Mouse (Mus musculus) layer of hippocampus, postnatal 36 days (tissue): ENCODE measurements at regions not wholly inside any gene's neighbourhood (a gene's known extent, or its start where the extent isn't known, plus 50 kb on each side); places are given as distances from the start of the nearest gene placed in this dataset.

Experiments used
- DNase-seq, 2 experiments: peaks; one replicate each; pipeline ENCODE4 v3.0.0; 2022

- DNase-seq, result no peak
Observed at GRCm38 (mm10) chr14:61665815-61666214, 58.6 kb downstream of the Kcnrg start.

DNA sequence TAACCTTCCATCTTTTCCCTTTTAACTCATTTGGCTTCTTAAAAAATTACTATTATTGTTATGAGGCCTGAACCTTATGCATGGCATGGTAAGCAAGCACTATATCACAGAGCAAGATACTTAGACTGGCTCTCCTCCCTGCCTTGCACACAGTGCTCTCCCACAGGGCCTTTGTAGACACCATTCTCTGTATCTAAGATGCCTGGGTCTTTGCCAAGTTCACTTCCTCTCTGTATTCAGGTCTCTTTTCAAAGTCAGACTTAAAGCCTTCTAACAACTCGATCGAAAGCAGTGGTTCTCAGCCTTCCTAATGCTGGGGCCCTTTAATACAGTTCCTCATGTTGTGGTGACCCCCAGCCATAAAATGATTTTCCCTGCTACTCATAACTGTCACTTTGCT lies 65.9 kb downstream of the Kcnrg start:
- no peak for DNase-seq

DNA sequence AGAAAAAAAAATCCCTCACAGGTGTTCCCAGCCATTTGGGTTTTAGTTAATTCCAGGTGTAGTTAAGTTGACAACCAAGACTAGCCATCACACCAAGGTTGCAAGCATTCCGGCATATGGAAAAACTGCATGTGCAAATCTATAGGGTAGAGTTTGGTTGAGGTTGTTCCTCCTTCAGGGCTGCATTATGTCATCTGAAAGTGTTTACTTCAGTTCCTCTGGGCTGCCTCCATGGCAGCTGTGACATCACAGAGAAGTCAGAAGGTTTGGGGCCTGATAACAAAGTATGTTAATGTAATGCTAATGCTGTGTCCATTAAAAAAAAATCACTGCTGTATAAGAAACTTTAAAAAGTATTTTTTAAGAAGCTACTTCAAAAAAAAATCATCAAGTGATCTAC lies 70.8 kb downstream of the Kcnrg start:
- DNase-seq, result no peak

DNA sequence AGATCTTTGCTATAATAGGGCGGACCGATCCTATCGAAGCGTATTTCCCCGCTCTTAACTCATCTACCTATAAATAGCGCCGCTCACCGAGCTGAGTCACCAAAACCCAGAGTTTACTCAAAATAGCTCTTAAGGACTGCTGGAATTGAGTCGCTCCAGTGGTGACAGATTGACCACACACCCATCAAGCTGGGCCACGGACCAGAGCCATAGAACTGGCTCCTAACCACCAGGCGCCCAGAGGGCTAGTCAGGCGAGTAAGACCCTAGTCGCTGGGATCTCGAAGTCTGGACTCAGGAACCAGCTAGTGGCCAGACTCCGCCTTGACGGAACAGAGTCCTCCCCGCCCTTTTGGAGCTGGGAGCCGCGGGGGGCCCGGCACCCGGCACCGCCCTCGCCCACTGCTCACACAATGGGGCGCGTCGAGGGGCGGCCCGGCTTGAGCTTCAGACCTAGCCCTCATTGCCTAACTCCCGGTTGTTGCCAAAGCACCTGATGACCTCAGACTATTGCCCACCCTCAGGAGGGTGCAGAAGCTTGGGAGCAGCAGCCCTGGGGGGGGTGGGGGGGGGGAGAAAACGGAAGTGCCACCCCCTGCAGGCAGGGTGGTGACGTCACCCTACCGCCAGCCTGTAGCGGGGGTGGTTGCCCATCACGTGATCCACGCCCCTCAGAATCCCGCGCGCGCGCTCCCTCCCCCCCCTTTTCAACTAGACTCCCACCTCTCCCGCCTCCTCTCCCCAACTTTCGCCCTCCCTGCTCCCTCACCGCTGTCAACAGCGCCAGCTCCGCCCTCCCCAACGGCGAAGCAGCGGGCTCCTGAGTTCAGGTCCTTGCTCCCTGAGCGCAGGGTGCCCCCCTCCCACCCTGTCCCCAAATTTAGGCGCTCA lies 73.8 kb downstream of the Kcnrg start:
- DNase-seq, result peak; percentile 80 to 85

DNA sequence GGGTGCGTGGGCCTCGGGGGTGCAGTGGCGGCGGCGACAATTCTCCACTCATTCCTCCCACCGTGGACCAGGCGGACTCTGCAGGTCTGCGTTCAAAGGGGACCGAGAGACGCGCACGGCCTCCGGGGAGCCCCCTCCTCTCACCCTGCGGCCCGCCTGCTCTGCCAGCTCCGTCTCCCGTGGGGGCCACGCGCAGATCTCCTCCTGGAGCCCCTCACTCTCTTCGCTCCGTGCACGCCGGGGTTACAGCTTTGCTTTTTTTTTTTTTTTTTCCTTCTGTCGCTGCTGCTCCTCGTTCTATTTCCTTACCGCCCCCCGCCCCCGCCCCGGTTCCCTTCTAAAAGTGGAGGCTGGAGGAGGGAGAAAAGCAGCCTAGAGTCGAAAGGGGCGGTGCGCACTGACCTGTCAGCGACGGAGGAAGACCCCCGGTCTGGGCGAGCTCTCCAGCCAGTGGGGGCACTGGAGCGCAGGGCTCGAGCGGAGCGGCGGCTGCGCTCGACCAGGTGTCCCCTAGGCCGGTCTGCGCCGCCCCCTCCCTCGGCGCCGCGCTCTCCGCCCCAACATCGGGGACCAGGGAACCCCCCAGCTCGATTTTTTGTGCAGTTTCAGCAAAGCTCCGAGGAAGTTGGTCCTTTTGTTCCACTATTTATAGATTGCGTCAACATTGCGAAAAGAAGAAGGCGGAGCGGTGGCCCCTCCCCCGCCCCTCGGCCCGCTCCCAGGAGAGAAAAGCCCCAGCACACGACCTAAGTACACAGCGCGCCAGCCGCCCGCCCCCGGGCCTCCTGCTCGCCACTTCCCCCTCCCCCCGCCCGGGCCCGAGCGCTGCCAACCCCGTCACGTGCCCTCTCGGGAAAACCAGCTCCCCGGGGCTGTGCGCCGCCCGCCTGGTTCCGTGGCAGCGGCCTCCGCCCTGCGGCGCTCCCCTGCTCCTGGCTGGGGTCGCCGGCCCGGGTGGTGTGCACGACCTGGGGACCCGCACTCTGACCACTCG lies 74.7 kb downstream of the Kcnrg start:
- peak; percentile 82 to 83 for DNase-seq

- DNase-seq, result peak; percentile 55 to 62
Observed at GRCm38 (mm10) chr14:61682721-61683355, 75.6 kb downstream of the Kcnrg start.

DNA sequence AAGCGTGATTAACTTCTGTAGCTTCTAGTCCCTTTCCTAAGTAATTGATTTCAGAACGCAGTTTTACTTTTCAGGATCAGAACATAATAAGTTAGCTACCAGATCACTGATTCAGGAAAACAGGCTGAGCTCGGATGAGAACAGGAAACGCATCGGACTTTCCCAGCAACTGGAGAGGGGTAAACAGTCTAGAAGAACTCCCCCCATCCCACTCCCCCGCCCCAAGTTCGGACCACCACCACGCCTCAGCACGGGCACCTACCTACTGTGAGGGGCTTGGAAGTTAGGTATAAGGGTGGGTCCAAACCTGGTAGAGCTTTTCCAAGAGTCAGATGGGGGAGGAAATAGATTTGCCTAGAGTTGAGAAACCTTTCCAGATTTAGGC lies 76.1 kb downstream of the Kcnrg start:
- no peak for DNase-seq

DNA sequence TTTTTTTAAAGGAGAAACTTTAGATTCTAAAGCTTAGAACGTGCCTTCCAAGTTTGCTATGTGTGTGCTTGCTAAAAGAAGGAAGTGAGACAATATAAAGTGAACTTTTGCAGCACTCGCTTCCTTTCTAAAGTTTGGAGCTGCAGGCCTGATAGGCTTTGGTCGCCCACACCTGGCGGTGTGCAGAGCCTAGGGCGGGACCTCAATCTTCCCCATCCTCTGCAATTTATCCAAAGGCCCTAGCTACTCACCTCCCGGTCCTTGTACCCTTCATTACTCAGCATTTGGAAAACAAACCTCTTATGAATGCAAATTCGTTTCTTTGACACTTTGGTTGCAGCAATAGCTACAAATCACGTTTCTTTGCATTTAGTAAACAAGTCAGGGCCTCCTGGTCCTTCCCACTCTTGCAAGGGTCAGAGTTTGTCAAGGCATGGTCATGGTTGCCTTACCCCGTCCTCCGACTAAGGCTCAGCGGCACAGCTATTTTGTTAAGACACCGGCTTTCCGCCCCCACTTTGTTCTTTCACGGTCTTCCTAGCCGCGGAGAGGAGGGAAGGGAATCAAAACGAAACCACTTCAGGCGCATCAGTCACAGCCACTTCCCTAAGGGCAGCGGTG lies 76.6 kb downstream of the Kcnrg start:
- no peak for DNase-seq

GRCm38 (mm10) chr14:61684473-61685230 lies 77.4 kb downstream of the Kcnrg start:
- no peak for DNase-seq

DNA sequence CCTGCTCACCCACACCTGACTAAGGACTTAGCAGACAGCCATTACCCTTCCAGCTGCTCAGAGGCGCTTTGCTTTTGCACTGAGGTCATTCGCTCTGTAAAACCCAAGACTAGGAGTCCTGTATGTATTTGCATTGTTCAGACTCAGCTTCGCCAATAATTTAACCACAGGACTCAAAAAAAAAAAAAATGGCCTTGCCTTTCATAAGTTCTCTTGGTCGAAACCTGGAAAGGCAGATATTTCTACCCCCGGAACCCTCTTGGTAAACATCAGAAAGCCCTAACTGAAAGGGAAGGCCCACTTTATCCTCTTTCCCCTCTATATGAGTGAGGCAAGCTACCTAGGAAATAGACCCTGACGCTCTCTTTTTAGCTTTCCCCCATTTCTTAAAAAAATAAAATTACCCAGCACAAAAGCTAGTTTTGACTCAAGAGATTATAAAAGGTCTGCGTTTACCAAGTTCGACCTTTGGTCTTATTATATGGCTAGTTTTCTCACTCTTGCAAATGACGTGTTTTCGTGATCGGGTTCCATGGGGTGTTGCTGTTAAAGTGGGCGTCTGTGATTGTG lies 78.1 kb downstream of the Kcnrg start:
- no peak for DNase-seq

GRCm38 (mm10) chr14:61686101-61686691 lies 78.9 kb downstream of the Kcnrg start:
- DNase-seq, result no peak

- DNase-seq, result no peak
Observed at GRCm38 (mm10) chr14:61686821-61687341, 79.6 kb downstream of the Kcnrg start.

- no peak for DNase-seq
Observed at GRCm38 (mm10) chr14:61687346-61688012, 80.2 kb downstream of the Kcnrg start.

- DNase-seq, result no peak
Observed at GRCm38 (mm10) chr14:61688013-61688520, 80.8 kb downstream of the Kcnrg start.

DNA sequence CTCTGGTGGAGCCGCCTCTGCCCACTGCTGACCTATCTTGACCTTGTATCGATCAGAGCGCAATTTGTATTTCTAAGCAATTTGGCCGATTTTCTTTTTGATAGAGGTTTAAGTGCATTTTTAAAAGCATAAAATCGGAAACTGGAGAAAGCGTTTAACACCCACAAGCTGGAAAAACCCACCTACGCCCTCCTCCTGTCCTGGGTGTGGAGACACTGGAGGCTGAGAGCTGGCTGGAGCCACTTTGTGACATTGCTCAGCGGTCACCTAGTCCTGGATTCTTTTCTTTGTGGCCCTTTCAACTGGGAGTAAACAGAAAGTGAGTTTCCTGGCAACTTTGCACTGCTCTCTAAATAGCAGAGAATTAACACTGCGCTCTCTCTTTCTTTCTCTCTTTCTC lies 81.4 kb downstream of the Kcnrg start:
- no peak for DNase-seq

DNA sequence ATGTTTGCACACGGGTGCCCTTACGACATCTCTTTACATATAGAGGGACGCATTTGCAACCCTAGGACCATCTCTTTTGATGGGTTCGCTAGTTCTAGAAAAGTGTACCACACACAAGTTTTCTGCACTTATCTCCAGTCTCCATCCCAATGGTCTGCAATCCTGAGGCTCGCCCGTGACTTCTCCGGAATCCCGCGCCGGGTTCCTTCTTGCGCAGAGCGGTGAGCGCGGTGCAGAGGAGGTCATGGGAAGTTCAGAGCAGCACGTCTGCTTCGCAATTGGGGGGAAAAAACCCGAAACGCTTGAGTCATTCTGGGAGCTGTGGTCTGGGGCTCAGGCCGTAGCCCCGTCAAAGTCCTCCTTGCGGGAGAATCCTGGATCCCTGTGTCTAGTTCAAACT lies 82.0 kb downstream of the Kcnrg start:
- no peak for DNase-seq

GRCm38 (mm10) chr14:61689776-61690175 lies 82.5 kb downstream of the Kcnrg start:
- DNase-seq, result no peak

- no peak for DNase-seq
Observed at GRCm38 (mm10) chr14:61691785-61692372, 84.6 kb downstream of the Kcnrg start.

GRCm38 (mm10) chr14:61694796-61695195 lies 87.5 kb downstream of the Kcnrg start:
- no peak for DNase-seq
